Mouse (Mus musculus) cerebellum, postnatal 14 days (tissue): ENCODE measurements around the gene Pdx1.

Experiments
- DNase-seq, 2 experiments: peaks; one replicate each; pipeline ENCODE4 v3.0.0; 2021; ENCODE audit warnings: mixed read lengths in 2 of 2

Gene Pdx1

GRCm38 (mm10) chr5:147312830-147313685 is 43.3 kb downstream of the Pdx1 start:
- no peak for DNase-seq

DNA sequence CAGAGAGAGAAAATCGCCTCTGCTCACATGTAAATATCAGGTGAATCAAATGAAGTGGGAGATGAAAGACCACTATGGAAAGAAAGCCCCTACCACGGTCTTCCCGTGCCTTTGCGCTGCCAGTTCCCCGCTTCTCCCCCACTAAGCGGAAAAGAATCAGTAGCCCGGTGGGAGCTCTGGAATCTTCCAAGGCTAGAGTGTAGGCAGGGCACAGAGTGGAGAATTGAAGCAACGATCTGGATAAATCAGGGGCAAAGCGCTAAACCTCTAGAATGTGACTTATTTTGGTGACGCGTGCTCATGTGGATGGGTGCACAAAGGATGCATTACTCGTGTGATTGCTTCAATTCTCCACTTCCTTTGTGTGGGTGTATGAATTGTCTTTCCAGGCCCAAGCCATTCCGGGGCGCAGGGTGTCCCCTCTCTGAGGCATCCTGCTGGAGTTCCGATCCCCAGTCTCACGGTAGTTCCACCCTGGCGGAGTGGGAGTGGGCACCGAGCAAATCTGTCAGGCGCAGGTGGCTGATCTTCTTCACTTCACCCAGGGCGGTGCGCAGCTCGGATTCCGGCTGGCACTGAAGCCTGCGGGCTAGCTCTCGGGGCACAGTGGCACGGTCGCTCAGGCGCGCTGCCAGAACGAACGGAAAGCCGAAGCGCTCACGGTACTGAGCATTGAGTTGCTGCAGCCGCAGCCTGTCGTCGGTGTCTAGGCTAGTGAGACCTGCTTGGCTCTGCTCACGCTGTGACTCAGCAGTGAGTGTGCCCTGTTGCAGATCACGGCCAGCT is 45.1 kb downstream of the Pdx1 start:
- peak; percentile 51 to 55 for DNase-seq

DNA sequence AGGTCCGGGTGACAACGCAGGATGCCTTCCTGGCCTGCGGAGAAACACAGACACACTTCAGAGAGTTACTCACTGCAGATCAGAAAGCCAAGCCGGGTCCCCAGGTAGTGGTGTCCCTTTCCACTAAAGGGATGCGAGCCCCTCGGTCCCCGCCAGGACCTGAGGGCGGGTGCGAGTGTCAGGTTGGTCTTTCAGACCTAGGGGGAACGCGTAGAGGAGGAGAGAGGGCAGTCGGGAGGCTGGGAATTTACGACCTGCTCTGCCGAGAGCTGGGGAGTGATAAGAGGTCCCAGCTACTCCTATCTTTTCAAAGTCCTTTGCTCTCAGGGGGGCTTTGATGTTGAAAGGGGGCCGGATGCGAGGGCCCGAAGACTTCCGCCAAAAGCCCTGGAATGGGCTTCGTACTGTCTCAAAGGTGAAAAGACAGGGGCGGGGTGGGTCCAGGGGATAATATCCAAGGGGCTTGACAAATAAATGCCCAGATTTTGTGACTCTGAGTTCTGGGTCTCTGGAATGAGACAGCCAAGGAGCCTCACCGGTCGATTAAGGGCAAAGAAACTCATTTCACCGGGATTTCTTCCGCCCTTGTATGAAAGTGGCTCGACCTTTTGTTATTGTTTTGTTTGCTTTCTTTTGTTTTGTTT is 45.8 kb downstream of the Pdx1 start:
- DNase-seq = no peak

DNA sequence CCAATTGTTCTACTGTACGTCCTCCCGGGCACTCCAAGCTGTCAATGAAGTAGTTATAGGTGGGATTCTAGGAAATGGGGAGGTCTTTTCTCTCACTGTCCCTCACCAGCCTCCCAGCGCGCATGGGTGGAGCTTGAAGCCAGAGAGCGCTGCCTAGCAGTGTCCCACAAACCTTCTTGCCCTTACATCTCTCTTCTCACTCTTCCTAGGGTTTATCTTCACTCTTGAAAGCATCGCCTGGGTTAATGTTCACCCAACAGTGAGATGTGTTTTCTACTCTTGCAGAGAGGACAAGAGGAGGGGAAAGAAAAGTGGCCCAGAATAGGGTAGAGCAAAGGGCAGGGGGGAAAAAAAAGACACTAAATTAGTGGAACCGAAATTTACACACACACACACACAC is 47.6 kb downstream of the Pdx1 start:
- DNase-seq = no peak

GRCm38 (mm10) chr5:147317991-147318390 is 48.2 kb downstream of the Pdx1 start:
- DNase-seq = no peak

DNA sequence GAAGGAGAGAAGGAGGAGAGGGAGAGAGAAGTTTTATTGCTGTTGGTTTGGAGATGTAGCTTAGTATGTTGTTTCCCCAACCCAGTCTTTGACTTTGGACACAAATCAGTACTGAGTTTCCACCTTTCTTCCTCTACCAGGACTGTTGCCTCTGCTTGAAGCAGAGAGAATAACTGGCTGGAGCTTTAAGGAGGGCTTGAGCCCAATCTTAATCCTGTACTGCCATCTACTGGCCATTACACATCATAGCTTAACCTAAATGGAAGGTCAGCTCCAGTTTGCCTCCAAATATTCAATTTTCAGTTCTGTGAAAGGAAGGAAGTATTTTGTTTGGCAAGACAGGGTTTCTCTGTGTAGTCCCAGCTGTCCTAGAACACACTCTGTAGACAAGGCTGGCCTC is 49.9 kb downstream of the Pdx1 start:
- DNase-seq = peak in 1 of 2 experiments; percentile 60

GRCm38 (mm10) chr5:147322183-147322582 is 52.4 kb downstream of the Pdx1 start, which contains the start of gene Urad:
Gene Urad, minus strand, starts transcription at chr5:147322440.
- DNase-seq = no peak

DNA sequence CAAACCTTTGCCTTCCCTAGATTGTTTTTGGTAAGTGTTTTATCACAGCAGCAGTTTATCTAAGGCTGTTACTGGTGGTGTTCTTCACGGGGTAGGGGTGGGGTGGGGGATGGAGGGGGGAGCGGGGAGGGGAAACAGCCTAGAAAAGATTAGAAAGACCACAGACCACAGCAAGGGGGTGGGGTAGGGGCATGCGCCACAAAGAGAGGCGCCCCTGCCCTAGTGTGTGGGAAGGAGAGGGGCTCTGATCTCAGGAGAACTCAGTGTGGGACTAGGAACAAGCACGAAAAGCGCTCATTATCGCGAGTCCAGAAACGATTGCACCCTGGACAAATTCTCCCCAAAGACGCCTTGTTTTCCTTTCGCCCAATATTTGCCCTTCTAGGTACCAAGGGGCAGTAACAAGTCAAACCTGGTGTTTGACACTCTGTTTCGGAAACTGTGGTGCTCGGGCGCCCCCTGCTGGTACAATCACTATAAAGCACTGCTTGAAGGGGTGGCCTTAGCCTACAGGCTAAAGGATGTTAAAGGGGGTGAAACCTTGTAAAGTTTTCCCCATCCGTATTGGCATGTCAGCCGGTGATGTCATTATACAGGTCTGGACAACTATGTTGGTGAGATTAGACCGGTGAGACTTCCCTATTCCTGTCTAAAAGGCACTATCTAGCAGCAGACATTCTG is 53.6 kb downstream of the Pdx1 start:
- DNase-seq = peak; percentile 78 to 87
